Mouse (Mus musculus) midbrain, embryonic 11.5 days (tissue): ENCODE data around the gene Ahnak. TPM values are rescaled to one million over a fixed set of nuclear protein-coding genes. Genes with fewer than 3 reads are reported as not detected.
A peak's percentile ranks its signal among the peaks of the same experiment; 100 is the strongest.

Experiments used
- ATAC-seq: fragments of 200-750 bp; cut with Nextera tagmentation; 2 replicates; pipeline ENCODE4 v1.8.0; 2017; ENCODE audit warnings: moderate TSS enrichment, moderate library complexity; ENCODE audit not compliant: low FRiP score
- DNase-seq: peaks from one replicate; pipeline ENCODE4 v3.0.0; 2015; ENCODE audit warnings: low spot score; ENCODE audit errors: missing footprints
- H3K27ac ChIP-seq: fragments of 300-500 bp; sonication (generic); 2 replicates; pipeline ENCODE4 v1.5.1; 2014; ENCODE audit warnings: low read depth, low read length
- H3K27me3 ChIP-seq: fragments of 300-500 bp; sonication (generic); 2 replicates; pipeline ENCODE4 v1.6.1; 2014; ENCODE audit warnings: mild to moderate bottlenecking, low read length, moderate library complexity, mixed read lengths; ENCODE audit not compliant: control insufficient read depth, insufficient read depth
- H3K36me3 ChIP-seq: fragments of 300-500 bp; sonication (generic); 2 replicates; pipeline ENCODE4 v1.6.1; 2014; ENCODE audit warnings: mild to moderate bottlenecking, low read length, moderate library complexity, mixed read lengths; ENCODE audit not compliant: control insufficient read depth, insufficient read depth
- H3K4me1 ChIP-seq: fragments of 300-500 bp; sonication (generic); 2 replicates; pipeline ENCODE4 v1.6.1; 2014; ENCODE audit warnings: low read length; ENCODE audit not compliant: control insufficient read depth, insufficient read depth
- H3K4me2 ChIP-seq: fragments of 300-500 bp; sonication (generic); 2 replicates; pipeline ENCODE4 v1.6.1; 2014; ENCODE audit warnings: mild to moderate bottlenecking, moderate library complexity
- H3K4me3 ChIP-seq: fragments of 300-500 bp; sonication (generic); 2 replicates; pipeline ENCODE4 v1.5.1; 2014; ENCODE audit warnings: low read depth, low read length
- H3K9ac ChIP-seq: fragments of 300-500 bp; sonication (generic); 2 replicates; pipeline ENCODE4 v1.6.1; 2014; ENCODE audit warnings: low read length
- H3K9me3 ChIP-seq: fragments of 300-500 bp; sonication (generic); 2 replicates; pipeline ENCODE4 v1.6.1; 2016; ENCODE audit warnings: low read length; ENCODE audit not compliant: control insufficient read depth
- WGBS: fragments of 180-500 bp; shearing (Covaris S2); extraction: QIAGEN DNeasy Blood & Tissue Kit; methylation state at CpG from one replicate; pipeline ENCODE4 v1.1.7; 2014; 5-methylcytosine and 5-hydroxymethylcytosine counted together
- polyA plus RNA-seq: library from polyadenylated mRNA; unstranded; fragments of >200 nt; fragmentation: Nextera tagmentation; extraction: Ambion mirVana; gene quantifications from 2 replicates; pipeline ENCODE4 v1.2.1, GENCODE M21; 2014

Gene Ahnak
- polyA plus RNA-seq, 1 experiment from 2014 or later = 6.3 TPM

GRCm38 (mm10) chr19:8990432-8991102 lies 1.5 kb downstream of the Ahnak start:
- peak overlapping the region; percentile 83 for H3K4me2 ChIP-seq
- H3K27ac ChIP-seq = no peak overlapping the region
- WGBS = 20% methylated on average over 15 of the region's 15 CpGs
- peaks cover 20% of the 10 kb centered on the region for H3K27me3 ChIP-seq
- H3K4me1 ChIP-seq = peaks cover 14% of the 10 kb centered on the region
- peak overlapping the region; percentile 61 for H3K9ac ChIP-seq
- H3K36me3 ChIP-seq = no peaks in the 10 kb centered on the region
- peak overlapping the region; percentile 46 for H3K4me3 ChIP-seq
- no peaks in the 10 kb centered on the region for H3K9me3 ChIP-seq
- DNase-seq = peak; percentile 87
- peak; percentile 61 for ATAC-seq

- peaks cover 20% of the 10 kb centered on the region for H3K27me3 ChIP-seq
- H3K9me3 ChIP-seq = no peaks in the 10 kb centered on the region
- DNase-seq = peak; percentile 82
- peaks cover 14% of the 10 kb centered on the region for H3K4me1 ChIP-seq
- H3K9ac ChIP-seq = no peak overlapping the region
- H3K4me2 ChIP-seq = no peak overlapping the region
- H3K4me3 ChIP-seq = no peak overlapping the region
- no peaks in the 10 kb centered on the region for H3K36me3 ChIP-seq
- no peak for ATAC-seq
- H3K27ac ChIP-seq = no peak overlapping the region
- WGBS = 69% methylated on average over 4 of the region's 4 CpGs
These were observed 2.3 kb downstream of the Ahnak start for GRCm38 (mm10) chr19:8991245-8991870.

- WGBS = 80% methylated on average over 13 of the region's 13 CpGs
- H3K4me1 ChIP-seq = peaks cover 14% of the 10 kb centered on the region
These were observed 3.0 kb downstream of the Ahnak start for GRCm38 (mm10) chr19:8991871-8992735.

GRCm38 (mm10) chr19:8992769-8993624 lies 3.9 kb downstream of the Ahnak start:
- DNase-seq (peak; percentile 90), ATAC-seq (0 out of 2 replicates have a peak, but pooled peaks have one; percentile 10)
- 37% methylated on average over 12 of the region's 12 CpGs for WGBS
- Histone ChIP-seq H3K27ac (no peak overlapping the region), H3K9ac (no peak overlapping the region), H3K36me3 (no peaks in the 10 kb centered on the region), H3K4me3 (no peak overlapping the region), H3K27me3 (peaks cover 17% of the 10 kb centered on the region), H3K4me2 (no peak overlapping the region), H3K4me1 (peaks cover 14% of the 10 kb centered on the region), H3K9me3 (no peaks in the 10 kb centered on the region)

More at GRCm38 (mm10) chr19:8991871-8992735, 3.0 kb downstream of the Ahnak start:
- ATAC-seq (no peak), DNase-seq (peak; percentile 74)
- H3K4me2 ChIP-seq = no peak overlapping the region
- no peak overlapping the region for H3K27ac ChIP-seq
- H3K27me3 ChIP-seq = peaks cover 20% of the 10 kb centered on the region
- H3K9ac ChIP-seq = no peak overlapping the region
- no peaks in the 10 kb centered on the region for H3K9me3 ChIP-seq
- no peaks in the 10 kb centered on the region for H3K36me3 ChIP-seq
- H3K4me3 ChIP-seq = no peak overlapping the region

GRCm38 (mm10) chr19:8993625-8993912 lies 4.5 kb downstream of the Ahnak start:
- no peak overlapping the region for H3K4me3 ChIP-seq
- H3K36me3 ChIP-seq = no peaks in the 10 kb centered on the region
- 65% methylated on average over 2 of the region's 2 CpGs for WGBS

GRCm38 (mm10) chr19:8994813-8995607 lies 5.9 kb downstream of the Ahnak start:
- Histone ChIP-seq H3K9ac (no peak overlapping the region), H3K27ac (no peak overlapping the region), H3K4me2 (no peak overlapping the region), H3K36me3 (no peaks in the 10 kb centered on the region), H3K9me3 (no peaks in the 10 kb centered on the region), H3K4me1 (peaks cover 5% of the 10 kb centered on the region; the same call in 1 of the 2 replicates), H3K27me3 (no peaks in the 10 kb centered on the region; the same call in none of the 2 replicates), H3K4me3 (no peak overlapping the region)
- DNase-seq (peak; percentile 51), ATAC-seq (no peak)
- 81% methylated on average over 10 of the region's 10 CpGs for WGBS

More at GRCm38 (mm10) chr19:8993625-8993912, 4.5 kb downstream of the Ahnak start:
- Histone ChIP-seq H3K27me3 (peaks cover 11% of the 10 kb centered on the region), H3K4me2 (no peak overlapping the region), H3K9me3 (no peaks in the 10 kb centered on the region), H3K27ac (no peak overlapping the region), H3K9ac (no peak overlapping the region), H3K4me1 (peaks cover 14% of the 10 kb centered on the region)
- DNase-seq = peak; percentile 56
- no peak for ATAC-seq

GRCm38 (mm10) chr19:8996601-8997000 lies 7.5 kb downstream of the Ahnak start:
- H3K27ac ChIP-seq = no peak overlapping the region
- H3K4me2 ChIP-seq = no peak overlapping the region
- H3K27me3 ChIP-seq = no peaks in the 10 kb centered on the region; the same call in 1 of the 2 replicates
- no peaks in the 10 kb centered on the region for H3K4me1 ChIP-seq
- H3K36me3 ChIP-seq = no peaks in the 10 kb centered on the region
- WGBS = 87% methylated on average over 6 of the region's 6 CpGs
- no peak overlapping the region for H3K4me3 ChIP-seq
- no peak overlapping the region for H3K9ac ChIP-seq
- no peak for ATAC-seq
- H3K9me3 ChIP-seq = no peaks in the 10 kb centered on the region
- no peak for DNase-seq

GRCm38 (mm10) chr19:8997546-8997945 lies 8.5 kb downstream of the Ahnak start:
- no peaks in the 10 kb centered on the region for H3K4me1 ChIP-seq
- no peak overlapping the region for H3K4me2 ChIP-seq
- ATAC-seq = no peak
- WGBS = 78% methylated on average over 4 of the region's 4 CpGs
- no peaks in the 10 kb centered on the region for H3K27me3 ChIP-seq
- H3K9me3 ChIP-seq = no peaks in the 10 kb centered on the region
- H3K27ac ChIP-seq = no peak overlapping the region
- H3K4me3 ChIP-seq = no peak overlapping the region
- no peak overlapping the region for H3K9ac ChIP-seq
- no peaks in the 10 kb centered on the region for H3K36me3 ChIP-seq
- DNase-seq = no peak
